Mouse (Mus musculus): Measurements from ENCODE around the gene Tbc1d8. TPM values are rescaled to one million over a fixed set of nuclear protein-coding genes. Genes with fewer than 3 reads are reported as not detected.

Gene Tbc1d8
- polyA plus RNA-seq, 2 experiments from 2014 or later = 0.41 to 1.4 TPM

DNA sequence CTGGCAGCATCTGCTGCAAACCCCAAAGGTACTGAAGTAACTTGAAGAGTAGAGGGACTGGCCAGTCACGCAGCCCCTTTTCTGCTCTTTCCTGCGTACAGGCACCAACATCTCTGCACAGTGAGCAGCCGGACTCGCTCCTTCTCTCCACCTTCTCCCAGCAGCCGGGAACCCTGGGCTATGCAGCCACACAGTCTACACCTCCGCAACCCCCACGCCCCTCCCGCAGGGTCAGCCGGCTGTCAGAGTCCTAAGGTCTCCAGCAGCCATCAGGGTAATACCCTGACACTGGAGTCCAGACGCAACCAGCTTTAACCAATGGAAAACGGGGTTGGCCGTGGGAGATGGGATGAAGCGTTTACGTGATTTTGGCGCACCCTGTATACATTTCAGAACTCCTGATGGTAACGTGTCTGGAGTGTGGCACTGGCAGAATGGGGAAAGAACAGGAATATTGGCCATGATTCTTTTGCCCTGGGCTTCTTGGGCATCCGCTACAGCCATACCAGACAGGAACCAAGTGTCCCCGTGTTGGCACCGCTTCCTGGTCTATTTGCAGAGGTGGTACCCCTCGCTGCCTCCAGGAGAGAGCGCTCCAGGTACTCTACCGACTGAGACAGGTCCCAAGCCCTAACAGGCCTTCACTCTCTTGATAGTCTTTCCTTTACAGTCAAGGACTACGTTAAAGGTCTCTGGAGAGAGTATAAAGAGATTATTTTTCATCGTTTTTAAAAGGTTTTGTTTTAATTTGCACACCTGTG lies 116.6 kb downstream of the Tbc1d8 start:
- no peak for ATAC-seq

DNA sequence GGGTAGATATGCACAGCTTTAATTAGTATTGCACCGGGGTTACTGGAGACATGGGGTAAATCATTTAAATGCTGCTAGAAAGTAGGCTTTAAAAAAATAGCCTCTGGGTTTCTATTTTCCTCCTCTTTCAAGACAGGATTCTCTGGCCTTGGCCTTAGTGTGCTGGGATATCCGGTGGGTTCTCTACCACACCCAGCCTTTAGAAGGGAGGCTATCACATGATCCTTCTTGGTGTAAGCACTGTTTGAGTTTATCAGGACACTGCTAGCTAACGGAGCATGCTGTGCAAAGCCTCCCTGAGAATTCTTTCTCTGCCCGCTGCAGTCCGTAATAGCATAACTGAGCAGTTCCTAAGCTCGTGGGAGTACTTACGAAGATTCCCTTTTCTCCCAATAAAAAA lies 129.1 kb downstream of the Tbc1d8 start:
- no peak for ATAC-seq

DNA sequence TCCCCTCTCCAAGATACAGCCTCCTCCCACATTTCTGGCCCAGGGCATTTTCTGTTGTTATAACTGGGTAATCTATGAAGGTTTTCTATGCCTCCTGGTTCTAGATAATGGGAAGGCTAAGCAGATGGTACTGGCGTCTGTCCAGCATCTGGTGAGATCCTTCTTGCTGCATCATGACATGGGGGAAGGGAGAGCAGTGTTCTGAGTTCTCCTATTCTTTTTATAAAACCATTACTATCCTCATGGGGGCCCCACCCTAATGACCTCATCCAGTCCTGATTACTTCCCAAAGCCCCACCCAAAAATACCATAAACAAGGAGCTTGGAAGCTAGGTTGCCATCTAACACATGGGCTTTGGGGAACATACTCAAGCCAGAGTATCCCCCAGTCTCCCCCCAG lies 129.6 kb downstream of the Tbc1d8 start:
- no peak for ATAC-seq

DNA sequence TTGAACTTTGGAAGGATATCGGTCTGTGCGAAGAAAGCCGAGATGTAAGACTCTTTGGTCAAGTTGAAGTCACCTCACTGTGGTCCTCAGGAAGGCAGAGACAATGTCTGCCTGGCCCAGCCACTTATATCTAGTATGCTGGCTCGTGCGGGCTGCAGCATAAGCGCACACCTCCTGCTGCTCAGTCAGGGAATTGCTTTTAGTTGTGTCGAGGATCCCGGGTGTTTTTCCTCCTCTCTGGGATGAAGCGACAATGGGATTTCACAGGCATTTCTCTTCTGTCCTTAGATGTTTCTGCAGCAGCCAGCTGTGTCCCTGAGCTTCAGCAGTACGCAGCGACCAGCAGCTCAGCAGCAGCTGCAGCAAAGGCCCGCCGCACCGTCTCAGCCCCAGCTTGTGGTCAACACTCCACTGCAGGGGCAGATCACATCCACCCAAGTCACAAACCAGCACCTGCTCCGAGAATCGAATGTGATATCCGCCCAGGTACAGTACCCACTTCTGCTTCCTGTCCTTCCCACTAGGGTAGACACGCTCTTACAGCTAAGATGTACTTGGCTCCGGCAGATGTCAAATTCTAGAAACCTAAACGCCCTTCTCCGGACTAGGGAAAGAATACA lies 133.5 kb downstream of the Tbc1d8 start:
- no peak for ATAC-seq

DNA sequence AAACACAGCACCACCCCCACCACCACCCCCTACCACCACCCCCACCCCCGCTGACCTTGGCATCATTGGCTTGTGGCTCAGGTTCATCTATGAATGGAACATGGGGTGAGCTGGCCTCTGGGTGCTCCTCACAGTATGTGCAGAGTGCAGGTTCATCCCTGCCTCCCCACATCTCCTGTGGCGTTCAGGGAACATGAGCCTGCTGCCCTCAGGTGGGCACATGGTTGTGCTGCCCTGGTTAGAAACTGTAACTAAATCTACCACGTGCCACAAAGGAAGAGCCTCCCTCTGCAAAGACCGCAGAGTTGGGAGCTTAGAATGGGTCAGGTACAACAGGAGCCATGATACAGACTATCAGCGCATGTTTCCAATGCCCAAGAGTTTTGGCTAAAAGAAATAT lies 135.3 kb downstream of the Tbc1d8 start:
- no peak for ATAC-seq

DNA sequence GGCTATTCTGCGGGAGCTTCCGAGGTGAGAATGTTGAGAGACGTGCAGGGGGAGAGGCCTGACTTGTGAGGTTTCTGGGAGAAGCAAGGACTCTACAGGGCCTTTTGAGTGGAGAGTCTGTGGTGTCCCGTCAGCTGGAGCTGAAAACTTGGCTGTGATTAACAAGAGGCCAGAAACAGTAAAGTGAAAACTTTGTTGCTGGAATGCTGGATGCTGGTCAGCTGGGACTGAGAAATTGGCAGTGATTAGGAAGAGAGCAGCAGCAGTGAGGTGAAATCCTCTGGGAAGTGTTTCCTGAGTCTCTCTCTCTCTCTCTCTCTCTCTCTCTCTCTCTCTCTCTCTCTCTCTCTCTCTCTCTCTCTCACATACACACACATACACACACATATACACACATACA lies 136.7 kb downstream of the Tbc1d8 start:
- no peak for ATAC-seq

DNA sequence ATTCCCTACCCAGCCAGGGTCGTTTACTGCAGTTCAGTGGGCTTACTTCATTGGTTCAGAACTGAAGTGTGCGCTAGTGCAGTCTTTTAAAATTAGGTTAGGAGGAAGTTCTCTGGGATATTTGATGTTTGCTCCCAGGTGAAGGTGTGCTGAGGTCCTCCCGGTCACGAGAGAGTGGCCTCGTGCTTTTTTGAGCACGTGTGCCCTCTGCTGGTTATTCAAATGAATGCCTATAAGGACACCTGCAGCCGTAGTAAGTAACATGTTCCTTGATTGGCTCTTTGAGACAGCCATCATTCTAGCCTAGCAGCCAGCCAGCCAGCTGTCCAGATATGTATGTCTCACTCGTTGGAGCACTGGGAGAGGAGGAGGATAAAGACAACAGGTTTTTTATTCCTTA lies 137.9 kb downstream of the Tbc1d8 start:
- ATAC-seq = peak; percentile 59

DNA sequence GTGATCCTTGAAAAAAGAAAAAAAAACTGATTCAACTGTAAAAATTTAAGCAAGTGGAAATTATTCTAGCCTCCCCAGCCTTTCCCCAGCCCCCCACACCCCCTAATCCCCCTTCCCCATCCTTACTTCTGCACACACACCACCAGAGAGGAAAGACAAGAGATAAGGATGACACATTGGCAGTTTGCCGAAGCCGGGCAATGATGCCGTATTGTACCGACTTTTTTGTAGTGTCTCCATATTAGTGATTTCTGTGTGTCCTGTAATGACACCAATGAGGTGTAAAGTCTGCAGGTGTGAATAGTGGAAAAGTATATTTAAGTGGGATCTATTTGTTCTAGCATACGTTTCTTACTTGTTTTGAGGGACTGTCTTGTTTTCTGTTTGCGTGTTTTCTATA lies 138.4 kb downstream of the Tbc1d8 start:
- no peak for ATAC-seq

DNA sequence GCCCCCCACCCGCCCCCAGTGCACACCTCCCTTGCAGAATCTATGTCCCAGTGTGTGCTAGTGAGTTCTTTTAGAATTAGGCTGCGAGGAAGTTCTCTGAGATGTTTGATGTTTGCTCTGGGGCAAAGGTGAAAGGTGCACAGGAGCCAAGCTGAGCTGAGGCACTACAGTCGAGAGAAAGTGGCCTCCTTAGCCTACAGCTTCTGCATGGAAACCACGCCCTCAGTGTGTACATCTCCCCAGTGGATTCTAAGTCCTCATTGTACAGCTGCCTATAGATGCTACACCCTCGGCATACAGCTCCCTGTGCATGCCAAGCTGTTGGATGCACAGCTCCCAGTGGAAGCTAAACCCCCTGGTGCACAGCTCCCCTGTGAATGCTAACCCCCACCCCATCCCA lies 139.1 kb downstream of the Tbc1d8 start:
- no peak for ATAC-seq

DNA sequence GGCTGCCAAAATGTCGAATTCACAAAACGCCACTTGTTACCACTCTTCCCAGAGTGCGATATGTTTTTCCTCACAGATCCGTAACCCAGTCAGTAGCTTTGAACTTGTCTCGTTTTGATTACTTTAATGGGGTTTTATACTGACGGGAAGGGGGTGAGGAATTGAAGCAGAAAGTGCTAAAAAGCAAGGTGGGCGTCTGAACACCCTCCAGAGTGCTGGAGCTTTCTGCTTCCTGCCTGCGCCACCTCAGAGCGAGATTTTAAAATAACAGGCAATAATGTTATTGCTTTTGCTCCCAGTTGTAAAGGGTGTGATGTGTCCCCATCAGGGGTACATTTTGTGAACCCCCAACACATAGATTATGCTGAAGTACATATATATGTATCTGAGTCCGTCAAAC lies 139.7 kb downstream of the Tbc1d8 start:
- no peak for ATAC-seq

DNA sequence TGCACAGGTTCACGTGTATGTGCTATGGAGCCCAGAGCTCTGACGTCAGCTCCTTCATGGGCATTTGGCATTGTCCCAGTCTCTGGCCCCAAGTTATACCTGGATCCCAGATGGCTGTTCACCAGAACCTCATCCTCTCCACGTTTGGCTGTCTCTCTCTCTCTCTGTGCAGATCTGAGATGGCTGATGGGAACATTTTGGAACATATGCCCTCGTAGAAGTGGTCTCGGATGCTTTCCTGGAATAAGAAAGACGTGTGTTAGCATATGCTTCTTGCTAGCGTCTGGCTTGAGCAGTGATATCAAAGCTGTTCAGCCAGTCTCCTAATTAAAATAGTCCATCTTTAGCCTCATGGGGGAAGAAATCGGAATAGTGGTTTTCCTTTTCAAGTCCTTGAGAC lies 141.8 kb downstream of the Tbc1d8 start:
- ATAC-seq = no peak

DNA sequence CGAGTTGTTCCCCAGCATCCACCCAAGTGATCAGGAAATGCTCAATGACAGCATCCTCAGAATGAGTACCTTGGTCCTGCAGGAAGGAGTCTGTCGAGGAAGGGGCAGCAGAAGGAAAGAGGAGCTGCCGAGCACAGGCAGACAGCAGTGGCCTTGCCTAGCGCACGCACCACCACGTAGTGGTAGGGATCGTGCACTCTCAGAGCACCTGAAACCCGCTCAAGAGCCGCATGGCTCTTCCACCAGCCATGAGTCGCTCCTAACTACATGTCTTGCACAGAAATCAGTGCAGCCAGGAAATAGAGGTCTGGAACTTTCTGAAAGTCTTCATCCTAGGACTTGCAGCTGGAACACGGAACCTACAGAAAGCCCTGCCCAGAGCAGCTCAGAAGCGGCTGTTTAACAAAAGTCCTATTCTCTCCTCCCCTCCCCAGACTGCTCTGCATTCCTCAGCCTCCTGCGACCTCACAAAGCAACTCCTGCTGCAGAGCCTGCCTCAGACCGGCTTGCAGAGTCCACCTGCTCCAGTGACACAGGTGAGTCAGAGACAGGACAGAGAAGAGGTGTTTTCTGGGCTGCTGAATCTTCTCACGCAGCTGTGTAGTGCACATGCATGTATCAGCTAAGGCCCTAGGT lies 142.9 kb downstream of the Tbc1d8 start:
- no peak for ATAC-seq

DNA sequence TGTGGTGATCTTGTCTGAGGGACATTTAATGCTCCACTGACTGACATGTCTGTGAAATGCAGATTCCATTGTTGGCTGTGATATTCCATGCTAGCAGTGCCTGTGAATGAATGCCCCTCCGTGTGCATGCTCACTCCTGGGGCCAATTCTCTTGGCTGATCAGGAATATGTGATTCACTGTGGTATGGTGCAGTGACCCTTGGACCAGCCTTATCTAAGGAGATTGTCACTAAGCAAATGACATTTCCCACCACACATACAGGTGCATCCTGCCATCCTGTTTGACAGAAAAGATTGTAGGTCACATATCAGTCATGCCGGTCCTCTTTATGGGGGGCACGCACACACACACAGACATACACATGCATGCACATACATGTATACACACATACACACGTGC lies 146.1 kb downstream of the Tbc1d8 start:
- ATAC-seq = no peak

DNA sequence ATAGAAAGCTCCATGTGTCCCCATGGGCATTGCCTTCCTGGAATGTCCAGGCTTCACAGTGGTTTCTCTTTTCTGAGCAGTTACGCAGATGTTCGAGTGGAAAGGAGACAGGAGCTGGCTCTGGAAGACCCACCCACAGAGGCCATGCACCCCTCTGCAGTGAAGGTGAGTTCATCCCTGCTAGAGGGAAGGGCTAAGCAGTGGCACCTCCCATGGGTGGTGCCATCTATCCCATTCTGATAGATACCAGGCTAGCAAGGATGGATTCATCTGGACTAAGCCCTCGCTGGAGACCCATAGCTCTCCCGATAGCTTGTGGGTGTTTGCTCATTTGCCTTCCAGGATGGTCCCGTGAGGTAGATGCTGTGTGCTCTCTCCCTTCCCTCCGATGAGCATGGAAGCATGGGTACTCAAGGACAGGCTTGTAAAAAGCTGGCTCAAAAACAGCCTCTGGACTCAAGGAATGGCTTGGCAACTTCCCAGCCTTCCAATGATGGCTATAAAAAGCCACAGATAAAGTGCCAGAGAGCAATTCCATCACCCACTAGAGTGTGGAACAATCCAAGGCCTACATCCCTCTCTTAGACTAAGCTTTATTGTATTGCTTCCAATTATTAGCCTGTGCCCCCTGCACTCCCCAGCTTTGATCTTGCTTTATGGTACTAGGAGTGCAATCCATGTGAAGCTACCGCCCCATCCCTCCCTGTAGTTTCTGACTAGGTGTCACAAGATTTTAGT lies 147.5 kb downstream of the Tbc1d8 start:
- ATAC-seq = no peak

DNA sequence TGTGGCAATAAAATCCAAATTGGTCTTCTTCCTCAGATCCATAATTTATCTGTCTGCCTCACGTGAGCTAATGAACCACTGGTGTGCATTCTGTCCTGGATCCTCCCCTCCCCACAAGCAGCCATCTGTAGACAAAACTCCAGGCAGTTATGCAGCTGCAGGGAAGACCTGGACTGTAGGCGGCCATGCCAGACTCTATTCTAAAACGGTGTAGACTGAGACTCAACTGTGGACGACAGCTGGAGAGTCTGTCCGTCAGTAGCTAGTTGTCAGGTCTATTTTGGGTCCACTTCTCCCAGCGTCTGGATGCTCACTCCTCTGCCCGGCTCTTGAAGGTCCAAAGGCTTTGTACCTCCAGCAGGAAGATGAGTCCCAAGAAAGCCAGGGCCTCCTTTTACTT lies 151.0 kb downstream of the Tbc1d8 start:
- no peak for ATAC-seq

DNA sequence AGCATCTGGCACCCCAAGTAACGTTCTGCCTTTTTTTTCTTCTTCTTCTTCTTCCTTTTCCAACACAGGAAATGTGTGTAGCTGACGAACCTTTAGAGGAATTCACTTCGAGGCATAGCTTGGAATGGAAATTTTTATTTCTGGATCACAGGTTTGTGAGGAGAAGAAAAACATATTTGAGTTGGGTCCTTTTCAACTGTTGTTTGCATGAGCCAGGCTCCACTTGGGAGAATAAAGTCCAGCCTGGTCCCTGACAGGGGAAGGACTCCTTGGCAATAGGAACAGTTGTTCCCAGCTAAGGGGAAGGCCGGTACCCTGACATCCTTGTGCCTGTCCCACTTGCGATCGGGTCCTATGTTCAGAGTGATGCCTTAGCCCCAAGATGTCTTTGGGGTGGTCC lies 153.3 kb downstream of the Tbc1d8 start:
- no peak for ATAC-seq

DNA sequence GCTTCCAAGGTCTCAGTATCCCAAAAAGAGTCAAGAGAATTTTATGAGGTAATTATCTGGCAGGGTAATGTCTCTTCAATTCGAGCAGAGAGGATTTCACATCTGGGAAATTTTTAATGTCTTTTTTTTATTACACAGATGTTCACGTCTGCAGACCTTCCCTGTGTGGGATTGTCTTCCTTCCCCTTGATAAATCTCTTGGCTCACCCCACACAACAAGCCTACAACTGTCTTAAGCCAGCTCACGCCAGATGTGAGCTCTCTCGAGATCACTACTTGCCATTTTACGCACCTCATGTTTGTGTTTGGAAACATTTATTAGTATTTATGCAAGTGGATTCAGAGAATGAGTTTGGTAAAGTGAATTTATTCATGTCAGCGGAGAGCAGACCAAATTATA lies 156.6 kb downstream of the Tbc1d8 start:
- ATAC-seq = no peak

Other genes with a start within 250 kb of the Tbc1d8 start
- gene Rpl31, start 110.9 kb downstream of the Tbc1d8 start, polyA plus RNA-seq (2017; shearing (Covaris generic)) = 100 to 1,000 TPM; 494 to 595 TPM
- gene Cnot11, start 56.2 kb upstream of the Tbc1d8 start, polyA plus RNA-seq (2017; shearing (Covaris generic)) = 1 to 10 TPM; 3.0 to 5.6 TPM
- gene Rnf149, start 98.7 kb upstream of the Tbc1d8 start, polyA plus RNA-seq (2017; shearing (Covaris generic)) = 10 to 100 TPM; 19.8 to 26.7 TPM
- gene Creg2, start 172.7 kb upstream of the Tbc1d8 start, polyA plus RNA-seq (2017; shearing (Covaris generic)) = under 1 TPM in 1 of 2 experiments, not detected in 1; 0.10 TPM
- gene Rfx8, start 242.2 kb upstream of the Tbc1d8 start, polyA plus RNA-seq (2017; shearing (Covaris generic)) = not detected